Mouse (Mus musculus): ENCODE data around the gene Mospd3.
A peak's percentile ranks its signal among the peaks of the same experiment; 100 is the strongest.
"Not testable (repeated sequence)": the region's sequence is repeated elsewhere in the genome, so short reads cannot be mapped to it uniquely, and the experiment has no call there.

The Mospd3 gene

GRCm38 (mm10) chr5:137615347-137615746 lies 14.5 kb upstream of the Mospd3 start:
- no peak for DNase-seq (ENCODE audit: low read depth, low spot score)

- not testable (repeated sequence) for DNase-seq (ENCODE audit: low read depth, low spot score)
Observed at GRCm38 (mm10) chr5:137614921-137615320, 14.1 kb upstream of the Mospd3 start.

GRCm38 (mm10) chr5:137613550-137613949 lies 12.7 kb upstream of the Mospd3 start, which contains the start of gene Pcolce:
Gene Pcolce (minus strand): TSS chr5:137613784.
- no peak for DNase-seq (ENCODE audit: low read depth, low spot score)

GRCm38 (mm10) chr5:137613076-137613475 lies 12.2 kb upstream of the Mospd3 start:
- no peak for DNase-seq (ENCODE audit: low read depth, low spot score)

- no peak for DNase-seq (ENCODE audit: low read depth, low spot score)
Observed at GRCm38 (mm10) chr5:137611245-137611602, 10.4 kb upstream of the Mospd3 start.

GRCm38 (mm10) chr5:137610548-137611244 lies 9.8 kb upstream of the Mospd3 start:
- no peak for DNase-seq (ENCODE audit: low read depth, low spot score)

GRCm38 (mm10) chr5:137610056-137610455 lies 9.2 kb upstream of the Mospd3 start:
- no peak for DNase-seq (ENCODE audit: low read depth, low spot score)

- DNase-seq (ENCODE audit: low read depth, low spot score), result no peak
Observed at GRCm38 (mm10) chr5:137609292-137609691, 8.4 kb upstream of the Mospd3 start.

GRCm38 (mm10) chr5:137608654-137609190 lies 7.9 kb upstream of the Mospd3 start:
- no peak for DNase-seq (ENCODE audit: low read depth, low spot score)

- DNase-seq (ENCODE audit: low read depth, low spot score), result no peak
Observed at GRCm38 (mm10) chr5:137607860-137608653, 7.2 kb upstream of the Mospd3 start.

- DNase-seq (ENCODE audit: low read depth, low spot score), result no peak
Observed at GRCm38 (mm10) chr5:137601365-137601729, 489 bp upstream of the Mospd3 start.

GRCm38 (mm10) chr5:137600281-137600618 lies 608 bp downstream of the Mospd3 start:
- no peak for DNase-seq (ENCODE audit: low read depth, low spot score)

GRCm38 (mm10) chr5:137599600-137599999 lies 1.3 kb downstream of the Mospd3 start:
- DNase-seq (ENCODE audit: low read depth, low spot score), result no peak

GRCm38 (mm10) chr5:137598100-137598826 lies 2.6 kb downstream of the Mospd3 start:
- no peak for DNase-seq (ENCODE audit: low read depth, low spot score)

- no peak for DNase-seq (ENCODE audit: low read depth, low spot score)
Observed at GRCm38 (mm10) chr5:137597625-137598024, 3.2 kb downstream of the Mospd3 start.

GRCm38 (mm10) chr5:137596601-137597261 lies 4.1 kb downstream of the Mospd3 start:
- no peak for DNase-seq (ENCODE audit: low read depth, low spot score)

- DNase-seq (ENCODE audit: low read depth, low spot score), result no peak
Observed at GRCm38 (mm10) chr5:137595921-137596320, 4.9 kb downstream of the Mospd3 start.

GRCm38 (mm10) chr5:137590507-137590906 lies 10.4 kb downstream of the Mospd3 start:
- no peak for DNase-seq (ENCODE audit: low read depth, low spot score)

- no peak for DNase-seq (ENCODE audit: low read depth, low spot score)
Observed at GRCm38 (mm10) chr5:137584976-137585375, 15.9 kb downstream of the Mospd3 start.

- peak; percentile 78 for DNase-seq (ENCODE audit: low read depth, low spot score)
Observed at GRCm38 (mm10) chr5:137583670-137584169, 17.1 kb downstream of the Mospd3 start.

- DNase-seq (ENCODE audit: low read depth, low spot score), result no peak
Observed at GRCm38 (mm10) chr5:137582702-137583101, 18.2 kb downstream of the Mospd3 start.
